Comparison of ENCODE assay signal across 8 mouse cellular contexts in genomic region chr2:17644282-17645262, GRCm38 (mm10).
A peak's percentile ranks its signal among the peaks of the same experiment; 100 is the strongest.
DNase-seq lines count a peak whose midpoint lies in the region; ATAC-seq and TF ChIP-seq lines count a peak whose summit lies in the region.

No protein-coding gene starts in this region.

- peak; percentile 45 for DNase-seq in R1 (ENCODE audit: low read depth, low spot score)
- DNase-seq in cerebellum, postnatal 25 days: peak; percentile 71 to 85
- DNase-seq in frontal cortex, postnatal 36 days (ENCODE audit: low spot score in 2 of 2): peak; percentile 53 to 76
- no peak for DNase-seq in liver, embryonic 14.5 days (ENCODE audit: low read depth in 3 of 3, low spot score in 3 of 3)
- peak; percentile 10 for DNase-seq in ovary, postnatal 10 days (ENCODE audit: low spot score)
- peak; percentile 63 to 68 for DNase-seq in thymus, postnatal 36 days

- H3K79me3 ChIP-seq in C2C12 (ENCODE audit: low read depth): no peaks in the 10 kb centered on the region

- H3K27ac ChIP-seq in kidney, embryonic 15.5 days: no peak overlapping the region
- H3K27ac ChIP-seq in liver, embryonic 14.5 days: no peak overlapping the region

- H3K4me1 ChIP-seq in kidney, embryonic 15.5 days: peaks cover 2% of the 10 kb centered on the region
- no peaks in the 10 kb centered on the region for H3K4me1 ChIP-seq in liver, embryonic 14.5 days (replicated peaks; ENCODE audit: control insufficient read depth in 2 of 2, insufficient read depth in 2 of 2, low read length in 1 of 2)

- TF ChIP-seq CTCF in C2C12 (IDR thresholded peaks at IDR 0.05; ENCODE audit: control insufficient read depth, insufficient read depth, insufficient read length): peak; percentile 79
- TF ChIP-seq CTCF in liver, embryonic 14.5 days (IDR thresholded peaks at IDR 0.05; ENCODE audit: low read depth): peak; percentile 63

- no peaks in the 10 kb centered on the region for H3K27me3 ChIP-seq in C2C12 (ENCODE audit: control insufficient read depth, insufficient read depth, insufficient read length)
- no peaks in the 10 kb centered on the region for H3K27me3 ChIP-seq in kidney, embryonic 15.5 days
- no peaks in the 10 kb centered on the region for H3K27me3 ChIP-seq in liver, embryonic 14.5 days (ENCODE audit: control insufficient read depth, insufficient read depth, low read length)

- 38% methylated on average over 3 of the region's 3 CpGs for WGBS in kidney, embryonic 15.5 days
- WGBS in liver, embryonic 14.5 days (ENCODE audit: insufficient replicate concordance): 19% methylated on average over 3 of the region's 3 CpGs

- H3K36me3 ChIP-seq in C2C12 (ENCODE audit: control insufficient read depth, insufficient read depth): no peaks in the 10 kb centered on the region
- no peaks in the 10 kb centered on the region for H3K36me3 ChIP-seq in kidney, embryonic 15.5 days
- H3K36me3 ChIP-seq in liver, embryonic 14.5 days (replicated peaks; ENCODE audit: control insufficient read depth, insufficient read depth, low read depth): no peaks in the 10 kb centered on the region

- no peak overlapping the region for H3ac ChIP-seq in C2C12 (ENCODE audit: control insufficient read depth, insufficient read length, low read depth)

- H3K9me3 ChIP-seq in kidney, embryonic 15.5 days (replicated peaks): no peaks in the 10 kb centered on the region
- H3K9me3 ChIP-seq in liver, embryonic 14.5 days (ENCODE audit: control insufficient read depth, low read length): no peaks in the 10 kb centered on the region

- no peak overlapping the region for H3K4me3 ChIP-seq in C2C12 (ENCODE audit: insufficient read depth, poor library complexity, severe bottlenecking)
- no peak overlapping the region for H3K4me3 ChIP-seq in kidney, embryonic 15.5 days (replicated peaks)
- no peak overlapping the region for H3K4me3 ChIP-seq in liver, embryonic 14.5 days (ENCODE audit: insufficient read depth in 1 of 2, low read depth in 2 of 2, low read length in 2 of 2)

- TF ChIP-seq EP300 in liver, embryonic 14.5 days (IDR thresholded peaks at IDR 0.05; ENCODE audit: low read depth): no peak

- 0 out of 2 replicates have a peak, but pooled peaks have one; percentile 46 for ATAC-seq in kidney, embryonic 15.5 days (replicated peaks; ENCODE audit: low FRiP score)
- ATAC-seq in liver, embryonic 14.5 days (ENCODE audit: insufficient read depth): no peak

- H3K9ac ChIP-seq in kidney, embryonic 15.5 days: no peak overlapping the region
- H3K9ac ChIP-seq in liver, embryonic 14.5 days (replicated peaks): no peak overlapping the region

- no peak overlapping the region for H3K4me2 ChIP-seq in kidney, embryonic 15.5 days
- no peak overlapping the region for H3K4me2 ChIP-seq in liver, embryonic 14.5 days (ENCODE audit: low read depth)

- H3K79me2 ChIP-seq in C2C12 (ENCODE audit: control insufficient read depth, insufficient read depth): no peaks in the 10 kb centered on the region

TF ChIP-seq in C2C12, 6 proteins besides CTCF, POLR2A, EP300 and RAD21:
- TF ChIP-seq MYOG (IDR thresholded peaks at IDR 0.05; ENCODE audit: control insufficient read depth, extremely low read depth, insufficient read length): no peak
- no peak for TF ChIP-seq MAX (IDR thresholded peaks at IDR 0.05)
- TF ChIP-seq USF1 (IDR thresholded peaks at IDR 0.05; ENCODE audit: low read depth): no peak
- no peak for TF ChIP-seq FOSL1 (IDR thresholded peaks at IDR 0.05; ENCODE audit: insufficient read depth, low read length, poor library complexity, severe bottlenecking)
- TF ChIP-seq CEBPB (IDR thresholded peaks at IDR 0.05; ENCODE audit: low read depth): no peak
- TF ChIP-seq MYOD1 (IDR thresholded peaks at IDR 0.05; ENCODE audit: control insufficient read depth, insufficient read length, low read depth): no peak

Comparison
In these comparisons a context has a peak if more than half of its experiments do, and no peak if none do; other contexts are left out.
1. DNase-seq: peak in R1 (single experiment), cerebellum, postnatal 25 days (2 of 2), frontal cortex, postnatal 36 days (2 of 2), ovary, postnatal 10 days (single experiment) and thymus, postnatal 36 days (2 of 2); none in liver, embryonic 14.5 days (0 of 3).